Mouse (Mus musculus) embryonic fibroblast, embryonic 13.5 days (primary cell): ENCODE data around the gene Tbc1d4.

ENCODE experiments used
- CTCF ChIP-seq: IDR thresholded peaks from 2 replicates; pipeline ENCODE4 v1.5.1; 2011; ENCODE audit warnings: mild to moderate bottlenecking, control low read depth, low read length, moderate library complexity, borderline replicate concordance; ENCODE audit not compliant: insufficient read depth
- POLR2A ChIP-seq: IDR thresholded peaks from 2 replicates; pipeline ENCODE4 v1.6.1; 2011; ENCODE audit warnings: low read depth, mild to moderate bottlenecking, control low read depth, low read length, moderate library complexity

- TF ChIP-seq CTCF (no peak), POLR2A (no peak)
These were observed 171.1 kb downstream of the Tbc1d4 start for GRCm38 (mm10) chr14:101437925-101438324.
